In the genomic region with DNA sequence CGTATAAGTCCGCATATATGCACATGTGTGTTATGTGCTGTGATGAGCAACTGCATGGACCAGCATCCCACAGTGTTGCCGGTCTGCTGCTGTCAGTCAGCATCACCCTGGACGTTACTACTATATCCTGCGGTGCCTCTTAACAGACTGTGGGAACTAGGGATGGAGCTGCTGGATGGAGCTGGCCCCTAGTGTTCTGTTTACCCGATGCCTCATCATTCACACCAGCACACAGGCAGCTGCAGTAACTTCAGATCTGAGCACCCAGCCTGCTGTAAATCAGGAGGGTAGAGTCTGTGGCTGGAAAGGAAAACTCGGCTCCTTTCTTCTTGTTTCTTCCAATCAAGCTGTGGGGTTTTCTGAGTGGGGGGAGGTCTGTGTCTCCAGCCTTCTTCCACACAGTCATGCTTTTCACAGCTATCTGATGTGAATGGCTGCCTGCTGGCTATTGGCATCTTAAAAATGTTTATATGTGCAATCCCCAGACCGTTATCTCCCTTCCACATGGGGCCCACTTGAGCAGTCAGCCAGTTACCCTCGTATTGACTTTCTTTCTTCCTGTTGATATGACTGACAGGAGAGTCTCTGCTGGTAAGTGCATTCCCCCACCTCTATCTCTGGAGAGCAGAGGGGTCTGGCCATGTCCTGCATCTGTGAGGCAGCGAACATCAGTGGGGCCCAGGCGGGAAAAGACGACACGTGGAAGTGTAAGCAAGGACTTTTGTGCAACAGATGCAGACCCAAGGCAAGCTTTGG, we compare ENCODE assay signal across 11 mouse cellular contexts.
DNase-seq lines count a peak whose midpoint lies in the region; ATAC-seq and TF ChIP-seq lines count a peak whose summit lies in the region.
"Had no signal": no experiment of that assay in that cellular context is flagged by ENCODE, and none has a peak within 500 bp of the region (broad histone marks: within the 10 kb centered on the region; RNA-seq: fewer than 3 reads in every experiment).

No protein-coding gene starts in this region.

- no peak overlapping the region for H3K4me3 ChIP-seq in layer of hippocampus, adult 2 months
- H3K4me3 ChIP-seq in limb, embryonic 12.5 days (replicated peaks) = no peak overlapping the region
- no peak overlapping the region for H3K4me3 ChIP-seq in midbrain, postnatal 0 days (ENCODE audit: low read depth, low read length)
- H3K4me3 ChIP-seq: embryonic facial prominence, embryonic 15.5 days had no signal

- WGBS in limb, embryonic 12.5 days = 38% methylated on average over 13 of the region's 13 CpGs
- 58% methylated on average over 13 of the region's 13 CpGs for WGBS in midbrain, postnatal 0 days

- ATAC-seq in limb, embryonic 12.5 days (ENCODE audit: insufficient number of reproducible peaks, insufficient read depth, low FRiP score, low TSS enrichment, low read depth) = no peak; the same call in 1 of the 2 replicates
- no peak for ATAC-seq in midbrain, postnatal 0 days (ENCODE audit: low FRiP score)

- peak overlapping the region; percentile 87 for H3K27ac ChIP-seq in layer of hippocampus, adult 2 months
- H3K27ac ChIP-seq in limb, embryonic 12.5 days = peak overlapping the region; percentile 72; the same call in 1 of the 2 replicates
- H3K27ac ChIP-seq in midbrain, postnatal 0 days (ENCODE audit: low read depth, low read length) = peak overlapping the region; percentile 71; the same call in 1 of the 2 replicates

- peak; percentile 16 for DNase-seq in cerebellum, adult 9-10 months
- no peak for DNase-seq in cerebellum, postnatal 25 days
- DNase-seq in layer of hippocampus, adult 2 months (ENCODE audit: low spot score in 2 of 2) = no peak
- DNase-seq in layer of hippocampus, postnatal 36 days = no peak
- no peak for DNase-seq in midbrain, postnatal 0 days (ENCODE audit: low spot score)
- no peak for DNase-seq in adrenal gland, adult 8-10 months
- DNase-seq in layer of hippocampus, adult 9-10 months (ENCODE audit: low spot score) = no peak
- DNase-seq: gastrocnemius, postnatal 25 days; kidney, adult 2 months had no signal

- peaks cover 57% of the 10 kb centered on the region for H3K4me1 ChIP-seq in limb, embryonic 12.5 days (replicated peaks)
- 0 out of 2 replicates have a peak, but pooled peaks cover 4% of the 10 kb centered on the region for H3K4me1 ChIP-seq in midbrain, postnatal 0 days (ENCODE audit: insufficient read depth, low read length)

- H3K36me3 ChIP-seq in limb, embryonic 12.5 days = no peaks in the 10 kb centered on the region
- no peaks in the 10 kb centered on the region for H3K36me3 ChIP-seq in midbrain, postnatal 0 days (ENCODE audit: insufficient read depth, low read length)
- H3K36me3 ChIP-seq: embryonic facial prominence, embryonic 15.5 days had no signal

- H3K27me3 ChIP-seq in limb, embryonic 12.5 days = 0 out of 2 replicates have a peak, but pooled peaks cover 3% of the 10 kb centered on the region
- H3K27me3 ChIP-seq in midbrain, postnatal 0 days (ENCODE audit: insufficient read depth, low read length) = no peaks in the 10 kb centered on the region
- H3K27me3 ChIP-seq: embryonic facial prominence, embryonic 15.5 days had no signal

- H3K9ac ChIP-seq in limb, embryonic 12.5 days (replicated peaks) = no peak overlapping the region
- H3K9ac ChIP-seq in midbrain, postnatal 0 days (replicated peaks; ENCODE audit: low read length, poor library complexity, severe bottlenecking) = no peak overlapping the region
- H3K9ac ChIP-seq: embryonic facial prominence, embryonic 15.5 days had no signal

- no peaks in the 10 kb centered on the region for H3K9me3 ChIP-seq in limb, embryonic 12.5 days
- H3K9me3 ChIP-seq in midbrain, postnatal 0 days (ENCODE audit: low read length) = no peaks in the 10 kb centered on the region
- H3K9me3 ChIP-seq: embryonic facial prominence, embryonic 15.5 days had no signal

- TF ChIP-seq CTCF in layer of hippocampus, adult 2 months (conservative IDR thresholded peaks at IDR 0.05) = no peak
- TF ChIP-seq CTCF in midbrain, postnatal 0 days (IDR thresholded peaks at IDR 0.05) = no peak; the same call in 1 of the 2 replicates

- no peak overlapping the region for H3K4me2 ChIP-seq in limb, embryonic 12.5 days
- H3K4me2 ChIP-seq in midbrain, postnatal 0 days (ENCODE audit: low read depth, low read length, poor library complexity, severe bottlenecking) = no peak overlapping the region
- H3K4me2 ChIP-seq: embryonic facial prominence, embryonic 15.5 days had no signal
